Mouse (Mus musculus) hindbrain, embryonic 10.5 days (tissue): ENCODE measurements around the gene Tstd1. TPM values are rescaled to one million over a fixed set of nuclear protein-coding genes. Genes with fewer than 3 reads are reported as not detected.

Experiments used
- DNase-seq: peaks from one replicate; pipeline ENCODE4 v3.0.0-alpha.2; 2017; ENCODE audit warnings: low spot score
- H3K27ac ChIP-seq: fragments of 300-500 bp; sonication (generic); 2 replicates; pipeline ENCODE4 v1.5.1; 2016; ENCODE audit warnings: mild to moderate bottlenecking, moderate library complexity
- H3K27me3 ChIP-seq: fragments of 300-500 bp; sonication (generic); 2 replicates; pipeline ENCODE4 v1.6.1; 2016; ENCODE audit warnings: mild to moderate bottlenecking; ENCODE audit not compliant: poor library complexity, insufficient read depth, severe bottlenecking
- H3K36me3 ChIP-seq: fragments of 300-500 bp; sonication (generic); 2 replicates; pipeline ENCODE4 v1.6.1; 2016; ENCODE audit warnings: mild to moderate bottlenecking, moderate library complexity
- H3K4me1 ChIP-seq: fragments of 300-500 bp; sonication (generic); replicated peaks from 2 replicates; pipeline ENCODE4 v1.6.1; 2016; ENCODE audit warnings: mild to moderate bottlenecking
- H3K4me3 ChIP-seq: fragments of 300-500 bp; sonication (generic); 2 replicates; pipeline ENCODE4 v1.5.1; 2016; ENCODE audit warnings: mild to moderate bottlenecking, moderate library complexity
- H3K9me3 ChIP-seq: fragments of 300-500 bp; sonication (generic); 2 replicates; pipeline ENCODE4 v1.6.1; 2016; ENCODE audit warnings: mild to moderate bottlenecking, moderate library complexity
- WGBS: fragments of 180-500 bp; shearing (Covaris S2); methylation state at CpG from one replicate; pipeline ENCODE4 v1.1.7; 2016; 5-methylcytosine and 5-hydroxymethylcytosine counted together
- polyA plus RNA-seq: library from polyadenylated mRNA; unstranded; fragments of >200 nt; fragmentation: Nextera tagmentation; extraction: Ambion mirVana; gene quantifications from 2 replicates; pipeline ENCODE4 v1.2.1, GENCODE M21; 2016

Tstd1 gene
- polyA plus RNA-seq, 1 experiment from 2014 or later: 10.1 TPM

GRCm38 (mm10) chr1:171424638-171425037, 6.0 kb downstream of the Tstd1 start:
- peaks cover 18% of the 10 kb centered on the region for H3K36me3 ChIP-seq
- WGBS: 77% methylated on average over 5 of the region's 5 CpGs
- no peaks in the 10 kb centered on the region; the same call in 1 of the 2 replicates for H3K4me1 ChIP-seq
- H3K4me3 ChIP-seq: no peak overlapping the region
- no peak for DNase-seq
- 0 out of 2 replicates have a peak, but pooled peaks cover 2% of the 10 kb centered on the region for H3K9me3 ChIP-seq
- no peak overlapping the region for H3K27ac ChIP-seq
- H3K27me3 ChIP-seq: no peaks in the 10 kb centered on the region

- 83% methylated on average over 4 of the region's 4 CpGs for WGBS
- H3K9me3 ChIP-seq: 0 out of 2 replicates have a peak, but pooled peaks cover 2% of the 10 kb centered on the region
- no peaks in the 10 kb centered on the region for H3K27me3 ChIP-seq
- no peak overlapping the region for H3K27ac ChIP-seq
- H3K4me3 ChIP-seq: no peak overlapping the region
- DNase-seq: no peak
- no peaks in the 10 kb centered on the region for H3K4me1 ChIP-seq
- peaks cover 13% of the 10 kb centered on the region for H3K36me3 ChIP-seq
Measured at GRCm38 (mm10) chr1:171425126-171425525, 6.5 kb downstream of the Tstd1 start.

- 89% methylated on average over 5 of the region's 5 CpGs for WGBS
- H3K4me1 ChIP-seq: peaks cover 2% of the 10 kb centered on the region
- 0 out of 2 replicates have a peak, but pooled peaks cover 2% of the 10 kb centered on the region for H3K9me3 ChIP-seq
- H3K27me3 ChIP-seq: peaks cover 11% of the 10 kb centered on the region
- H3K4me3 ChIP-seq: no peak overlapping the region
- no peak for DNase-seq
- no peak overlapping the region for H3K27ac ChIP-seq
- no peaks in the 10 kb centered on the region for H3K36me3 ChIP-seq
Measured at GRCm38 (mm10) chr1:171432158-171432557, 13.5 kb downstream of the Tstd1 start.

GRCm38 (mm10) chr1:171435288-171435814, 16.7 kb downstream of the Tstd1 start:
- H3K27me3 ChIP-seq: peaks cover 43% of the 10 kb centered on the region
- no peaks in the 10 kb centered on the region for H3K36me3 ChIP-seq
- H3K4me1 ChIP-seq: peaks cover 23% of the 10 kb centered on the region
- 64% methylated on average over 7 of the region's 7 CpGs for WGBS
- no peaks in the 10 kb centered on the region for H3K9me3 ChIP-seq
- H3K4me3 ChIP-seq: no peak overlapping the region
- H3K27ac ChIP-seq: no peak overlapping the region
- no peak for DNase-seq

GRCm38 (mm10) chr1:171435974-171436373, 17.3 kb downstream of the Tstd1 start:
- Histone ChIP-seq H3K4me1 (peaks cover 23% of the 10 kb centered on the region), H3K27ac (no peak overlapping the region), H3K36me3 (no peaks in the 10 kb centered on the region), H3K9me3 (no peaks in the 10 kb centered on the region), H3K27me3 (peaks cover 45% of the 10 kb centered on the region), H3K4me3 (no peak overlapping the region)
- WGBS: 82% methylated on average over 1 of the region's 1 CpGs
- no peak for DNase-seq

- Histone ChIP-seq H3K36me3 (no peaks in the 10 kb centered on the region), H3K4me3 (peak within 1 kb of the TSS; percentile 55), H3K27me3 (peaks cover 45% of the 10 kb centered on the region), H3K9me3 (no peaks in the 10 kb centered on the region), H3K4me1 (peaks cover 32% of the 10 kb centered on the region), H3K27ac (peak within 1 kb of the TSS; percentile 76)
- WGBS: under 1% methylated on average over 46 of the region's 46 CpGs
- peak; percentile 74 for DNase-seq
Measured at GRCm38 (mm10) chr1:171437264-171438013, 18.8 kb downstream of the Tstd1 start, which contains the start of gene F11r. Gene F11r, plus strand, starts transcription at chr1:171437535.

GRCm38 (mm10) chr1:171438014-171438670, 19.5 kb downstream of the Tstd1 start:
- 4% methylated on average over 18 of the region's 18 CpGs for WGBS
- no peaks in the 10 kb centered on the region for H3K36me3 ChIP-seq
- peak overlapping the region; percentile 76 for H3K27ac ChIP-seq

GRCm38 (mm10) chr1:171439072-171439471, 20.4 kb downstream of the Tstd1 start:
- Histone ChIP-seq H3K27ac (no peak overlapping the region), H3K4me3 (peak overlapping the region; percentile 55), H3K9me3 (peaks cover 9% of the 10 kb centered on the region; the same call in 1 of the 2 replicates), H3K27me3 (peaks cover 45% of the 10 kb centered on the region), H3K36me3 (no peaks in the 10 kb centered on the region), H3K4me1 (peaks cover 32% of the 10 kb centered on the region)
- WGBS: 43% methylated on average over 8 of the region's 8 CpGs
- DNase-seq: no peak

More at GRCm38 (mm10) chr1:171438014-171438670, 19.5 kb downstream of the Tstd1 start:
- Histone ChIP-seq H3K4me3 (peak overlapping the region; percentile 55), H3K9me3 (0 out of 2 replicates have a peak, but pooled peaks cover 2% of the 10 kb centered on the region), H3K4me1 (peaks cover 32% of the 10 kb centered on the region), H3K27me3 (peaks cover 45% of the 10 kb centered on the region)
- peak; percentile 8 for DNase-seq

- no peak overlapping the region for H3K27ac ChIP-seq
- peaks cover 11% of the 10 kb centered on the region; the same call in 1 of the 2 replicates for H3K9me3 ChIP-seq
- DNase-seq: no peak
- WGBS: 61% methylated on average over 9 of the region's 9 CpGs
- peaks cover 32% of the 10 kb centered on the region for H3K4me1 ChIP-seq
- H3K4me3 ChIP-seq: no peak overlapping the region
- no peaks in the 10 kb centered on the region for H3K36me3 ChIP-seq
- peaks cover 45% of the 10 kb centered on the region for H3K27me3 ChIP-seq
Measured at GRCm38 (mm10) chr1:171440025-171440725, 21.5 kb downstream of the Tstd1 start.

- peaks cover 11% of the 10 kb centered on the region; the same call in 1 of the 2 replicates for H3K9me3 ChIP-seq
- no peak overlapping the region for H3K4me3 ChIP-seq
- peaks cover 32% of the 10 kb centered on the region for H3K4me1 ChIP-seq
- H3K27ac ChIP-seq: peak overlapping the region; percentile 35; the same call in 1 of the 2 replicates
- WGBS: 56% methylated on average over 7 of the region's 7 CpGs
- H3K36me3 ChIP-seq: no peaks in the 10 kb centered on the region
- no peak for DNase-seq
- H3K27me3 ChIP-seq: peaks cover 38% of the 10 kb centered on the region
Measured at GRCm38 (mm10) chr1:171441466-171442412, 23.1 kb downstream of the Tstd1 start.

- H3K4me1 ChIP-seq: peaks cover 28% of the 10 kb centered on the region
- H3K36me3 ChIP-seq: no peaks in the 10 kb centered on the region
- no peak overlapping the region for H3K27ac ChIP-seq
- WGBS: 56% methylated on average over 8 of the region's 8 CpGs
- H3K9me3 ChIP-seq: peaks cover 11% of the 10 kb centered on the region; the same call in 1 of the 2 replicates
- no peak overlapping the region for H3K4me3 ChIP-seq
- DNase-seq: no peak
- peaks cover 32% of the 10 kb centered on the region for H3K27me3 ChIP-seq
Measured at GRCm38 (mm10) chr1:171442413-171442760, 23.7 kb downstream of the Tstd1 start.
